Mouse (Mus musculus): ENCODE measurements around the gene Slc35f1. TPM values are rescaled to one million over a fixed set of nuclear protein-coding genes. Genes with fewer than 3 reads are reported as not detected.

Slc35f1 gene
- total RNA-seq, 4 experiments from 2014 or later, result 51.7 to 62.4 (median 57.0) TPM

DNA sequence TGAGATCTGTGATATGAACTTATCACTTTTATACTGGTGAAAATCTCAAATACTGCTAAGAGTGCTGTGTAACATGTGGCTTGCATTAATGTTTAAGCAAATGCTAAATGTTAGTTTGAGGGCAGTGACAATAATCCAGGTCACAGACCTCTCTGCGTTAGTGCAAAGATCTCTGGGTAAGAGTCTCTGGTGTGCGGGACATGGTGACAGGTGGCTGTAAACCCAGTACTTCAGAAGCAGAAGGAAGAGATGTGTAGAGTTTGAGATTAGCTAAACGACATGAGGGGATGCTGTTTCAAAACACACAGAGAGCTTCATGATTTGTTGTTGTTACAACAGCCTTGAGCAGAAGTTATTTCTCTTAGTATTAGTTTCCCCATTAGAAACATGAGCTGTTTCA lies 406.1 kb downstream of the Slc35f1 start:
- DNase-seq (ENCODE audit: low spot score in 2 of 2), result no peak

DNA sequence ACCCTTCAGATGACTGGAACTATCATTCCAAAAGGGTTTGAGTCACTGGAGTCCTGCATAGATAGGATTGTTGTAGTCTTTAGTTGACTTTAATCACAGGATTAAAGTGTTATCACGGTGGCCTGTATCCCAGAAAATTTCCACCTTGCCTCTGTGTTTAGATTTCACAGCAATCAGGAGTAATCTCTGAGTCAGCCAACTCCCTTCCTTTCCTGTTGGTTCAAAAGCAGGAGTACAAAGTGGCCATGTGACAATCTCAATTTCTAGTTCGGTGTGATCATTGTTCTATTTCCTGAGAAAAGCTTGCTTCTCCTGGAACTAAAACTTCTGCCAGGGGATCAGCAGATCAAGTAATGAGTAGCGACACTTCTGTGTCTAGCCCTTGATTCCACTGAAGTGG lies 410.5 kb downstream of the Slc35f1 start:
- no peak for DNase-seq (ENCODE audit: low spot score in 2 of 2)

DNA sequence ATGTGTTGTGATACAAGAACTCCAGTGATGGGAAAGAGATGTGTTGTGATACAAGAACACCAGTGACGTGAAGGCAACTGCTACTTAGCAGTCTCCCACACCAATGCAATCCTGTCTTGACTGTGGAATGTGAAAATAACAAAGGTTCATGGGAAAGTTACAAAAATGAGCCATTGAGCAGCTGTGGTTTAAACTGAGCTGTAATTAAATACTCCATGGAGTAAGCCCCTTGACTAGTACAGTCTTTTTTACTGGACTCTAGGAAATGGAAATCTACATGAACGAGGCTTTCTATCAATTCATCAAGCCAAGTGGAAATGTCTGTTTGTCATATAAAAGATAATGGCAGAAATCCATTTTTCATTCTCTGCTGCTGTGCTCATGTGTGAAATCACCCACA lies 411.1 kb downstream of the Slc35f1 start:
- no peak for DNase-seq (ENCODE audit: low spot score in 2 of 2)

DNA sequence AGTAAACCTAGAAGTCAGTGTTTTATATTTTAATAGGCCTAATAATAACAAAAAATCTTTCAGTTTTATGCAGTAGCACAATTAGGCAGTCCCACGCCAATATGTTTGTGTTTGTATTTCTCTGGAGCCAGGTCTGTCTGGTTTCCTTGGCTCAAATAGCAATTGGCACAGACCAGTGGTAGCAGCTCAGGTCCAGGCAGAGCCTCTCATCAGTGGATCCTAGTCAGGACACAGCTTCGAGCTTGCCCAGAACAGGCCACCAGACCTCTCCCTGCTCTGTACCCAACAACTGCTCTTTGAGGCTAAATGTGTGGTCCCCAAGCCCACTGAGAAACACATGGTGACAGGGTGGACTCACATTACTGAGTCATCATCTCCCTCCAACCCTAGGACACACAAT lies 412.1 kb downstream of the Slc35f1 start:
- no peak for DNase-seq (ENCODE audit: low spot score in 2 of 2)

DNA sequence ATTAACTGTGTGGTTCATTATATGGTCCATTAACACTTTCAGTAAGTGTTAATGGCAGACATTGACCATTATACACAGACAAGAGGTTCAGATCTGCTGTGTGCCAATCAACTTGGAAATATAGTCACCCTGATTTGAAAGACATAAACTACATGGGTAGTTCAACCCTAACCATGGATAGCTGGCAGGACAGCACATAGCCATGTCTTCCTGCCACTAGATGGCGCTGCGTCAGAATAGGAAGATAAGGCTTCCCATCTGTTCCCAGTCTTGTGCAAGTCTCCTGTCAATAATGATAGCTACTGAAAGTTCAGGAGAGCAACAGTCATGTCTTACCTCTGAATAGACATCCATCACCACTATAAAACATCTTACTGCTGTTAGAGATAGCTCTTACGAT lies 424.7 kb downstream of the Slc35f1 start:
- DNase-seq (ENCODE audit: low spot score in 2 of 2), result no peak

DNA sequence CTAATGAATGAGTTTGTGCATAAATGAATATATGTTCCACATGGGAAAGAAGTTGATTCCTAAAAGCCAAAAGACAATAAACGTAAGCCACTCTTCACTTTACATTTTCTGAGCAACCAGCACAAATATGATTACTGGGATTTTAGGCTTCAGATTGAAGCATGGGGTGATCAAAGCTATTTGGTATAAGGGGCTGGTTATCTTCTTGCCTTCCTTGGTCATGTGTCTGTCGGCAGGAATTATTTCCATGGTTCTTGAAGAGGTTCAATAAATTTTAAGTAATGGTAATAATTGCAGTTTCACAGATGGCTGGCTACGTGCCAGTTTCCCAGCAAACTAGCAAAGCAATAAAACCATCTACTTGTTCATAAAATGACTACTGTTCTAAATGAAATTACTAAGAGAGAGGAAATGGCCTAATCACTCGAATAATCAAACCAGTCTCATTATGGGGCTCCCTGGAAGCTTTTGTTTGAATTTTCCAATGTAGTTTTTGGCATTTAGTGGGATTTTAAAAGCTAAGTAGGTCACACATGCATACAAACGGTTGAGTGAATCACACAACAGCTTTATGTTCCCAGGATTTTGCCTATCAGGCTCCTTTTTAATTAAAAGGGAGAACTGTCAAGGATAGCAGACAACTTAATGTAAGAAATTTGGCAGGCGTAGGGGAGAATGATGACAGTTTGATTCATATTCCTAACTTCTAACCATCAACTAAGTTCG lies 425.5 kb downstream of the Slc35f1 start:
- DNase-seq (ENCODE audit: low spot score in 2 of 2), result no peak

DNA sequence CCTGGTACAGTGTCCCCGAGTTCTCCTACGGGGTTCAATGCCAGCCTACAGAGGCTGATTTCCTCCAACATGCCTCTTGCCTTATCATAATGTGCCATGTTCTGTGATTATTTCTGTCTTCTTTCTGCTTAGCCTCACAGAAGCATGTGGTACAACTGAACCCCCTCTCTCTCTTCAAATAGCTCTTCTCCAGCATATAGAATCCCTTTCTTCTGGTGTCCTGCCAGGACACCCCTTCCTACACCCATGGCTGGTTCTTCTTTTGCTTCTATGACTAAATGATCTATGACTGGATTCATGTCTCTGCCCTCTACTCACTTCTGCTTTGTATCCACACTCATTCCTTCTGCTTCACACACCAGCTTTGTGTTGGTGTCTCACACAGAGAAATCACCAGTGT lies 430.3 kb downstream of the Slc35f1 start:
- DNase-seq (ENCODE audit: low spot score in 2 of 2), result no peak

DNA sequence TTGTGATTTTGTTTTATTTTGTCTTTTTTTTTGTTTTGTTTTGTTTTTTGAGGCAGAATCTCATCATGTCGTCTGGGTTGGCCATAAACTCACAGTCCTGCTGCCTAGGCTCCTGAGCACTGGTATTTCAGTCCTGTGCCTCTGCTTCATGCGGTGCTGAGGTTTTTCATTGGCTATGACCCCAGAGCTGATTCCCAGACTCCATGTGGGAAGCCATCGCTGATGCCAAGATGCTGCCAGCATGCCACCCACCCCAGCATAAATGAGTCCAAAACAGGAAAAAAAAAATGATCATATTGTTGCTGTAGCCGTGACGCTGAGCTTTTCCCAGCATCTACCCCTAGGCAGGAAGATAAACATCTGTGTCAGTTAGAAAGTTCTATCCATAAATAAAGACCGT lies 434.0 kb downstream of the Slc35f1 start:
- peak in 1 of 2 experiments; percentile 35 for DNase-seq (ENCODE audit: low spot score in 2 of 2)

DNA sequence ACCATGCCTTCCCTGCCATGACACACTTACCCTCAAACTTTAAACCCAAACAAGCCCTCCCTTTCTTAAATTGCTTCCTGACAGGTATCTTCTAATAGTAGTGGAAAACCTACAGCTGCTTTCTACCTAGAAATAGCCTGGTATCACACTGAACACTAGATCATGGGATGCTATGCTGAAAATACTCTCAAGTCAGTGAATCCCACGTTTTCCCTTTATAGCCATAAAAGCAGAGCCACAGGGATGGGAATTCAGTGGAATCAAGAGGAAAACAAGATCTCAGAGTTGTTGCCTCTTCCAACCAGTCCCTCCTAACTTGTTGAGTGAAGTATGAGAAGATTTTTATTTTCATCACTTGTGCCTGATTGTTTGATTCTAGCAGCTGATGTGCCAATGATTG lies 442.4 kb downstream of the Slc35f1 start:
- DNase-seq (ENCODE audit: low spot score in 2 of 2), result no peak

DNA sequence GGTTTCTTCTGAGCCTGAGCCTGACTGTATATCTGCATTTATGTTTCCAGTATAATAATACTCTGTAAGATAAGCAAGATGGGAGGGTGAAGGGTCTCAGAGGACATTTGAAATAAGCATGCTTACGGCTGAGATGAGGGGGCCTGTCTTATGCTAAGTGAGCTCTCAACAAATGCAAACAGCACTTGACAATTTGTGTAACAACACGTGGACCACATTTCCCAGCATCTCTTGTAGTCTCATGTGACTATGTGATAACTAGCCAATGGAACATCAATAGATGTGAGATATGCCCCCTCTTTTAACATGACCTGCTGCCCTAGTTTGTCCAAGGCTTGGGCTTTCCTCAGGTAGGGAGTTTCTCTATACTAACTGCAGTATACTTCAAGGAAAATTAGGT lies 460.0 kb downstream of the Slc35f1 start:
- no peak for DNase-seq (ENCODE audit: low spot score in 2 of 2)

DNA sequence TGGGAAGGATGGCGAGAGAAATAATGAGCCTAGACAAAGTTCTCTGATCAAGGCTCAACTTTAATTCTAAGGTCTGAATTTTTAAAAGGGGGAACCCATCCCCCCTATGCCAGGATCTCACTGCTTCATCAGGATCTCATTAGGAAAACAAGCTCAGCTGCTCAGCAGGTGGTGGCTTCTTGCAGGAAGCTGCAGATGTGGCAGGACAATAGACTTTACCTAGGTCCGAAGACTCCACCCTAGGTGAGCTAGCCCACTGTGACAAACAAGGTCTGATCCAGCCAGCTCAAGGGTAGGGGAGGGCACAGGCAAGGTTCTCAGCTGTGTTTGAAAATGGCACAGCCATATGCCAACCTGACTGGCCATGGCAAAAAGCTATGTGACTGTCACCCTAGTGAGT lies 460.6 kb downstream of the Slc35f1 start:
- DNase-seq (ENCODE audit: low spot score in 2 of 2), result no peak

DNA sequence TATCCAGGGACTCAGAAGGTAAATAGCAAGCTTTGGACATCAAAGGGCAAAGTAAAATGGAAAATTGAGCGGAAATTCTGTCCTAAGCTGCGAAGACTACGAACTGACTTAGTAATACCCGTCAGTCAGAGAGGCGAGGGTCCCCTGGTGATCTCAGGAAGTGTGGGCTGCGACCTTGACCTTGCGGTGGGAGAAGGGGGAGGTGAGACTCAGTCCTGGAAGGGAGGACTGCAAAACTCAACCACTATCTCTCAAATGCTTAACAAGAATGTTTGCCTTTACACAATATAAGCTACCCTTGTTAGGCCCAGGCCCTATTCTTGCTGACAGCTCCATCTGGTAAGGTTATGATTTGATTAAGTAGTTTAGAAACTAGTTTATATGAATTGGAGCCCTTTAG lies 466.0 kb downstream of the Slc35f1 start:
- DNase-seq (ENCODE audit: low spot score in 2 of 2), result no peak

DNA sequence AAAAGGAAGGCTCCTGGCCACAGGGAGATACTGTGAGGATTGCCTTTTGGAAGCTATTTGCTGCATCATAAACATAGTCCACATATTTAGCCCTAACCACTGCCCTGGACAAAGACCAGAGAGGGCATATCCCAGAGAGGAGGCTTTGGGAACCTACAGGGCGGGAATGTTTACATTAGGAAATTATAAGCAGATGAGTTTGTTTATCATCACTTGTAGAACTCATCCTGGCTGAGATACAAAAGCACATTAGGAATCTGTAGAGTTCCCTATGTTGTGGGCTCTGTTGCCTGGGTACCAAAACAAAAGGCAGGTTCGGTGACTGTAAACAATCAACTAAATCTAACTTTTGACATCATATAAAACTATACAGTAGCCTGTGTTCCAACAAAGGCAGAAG lies 467.4 kb downstream of the Slc35f1 start:
- DNase-seq (ENCODE audit: low spot score in 2 of 2), result no peak
